ENCODE assay signal across 20 mouse cellular contexts in the genomic region with DNA sequence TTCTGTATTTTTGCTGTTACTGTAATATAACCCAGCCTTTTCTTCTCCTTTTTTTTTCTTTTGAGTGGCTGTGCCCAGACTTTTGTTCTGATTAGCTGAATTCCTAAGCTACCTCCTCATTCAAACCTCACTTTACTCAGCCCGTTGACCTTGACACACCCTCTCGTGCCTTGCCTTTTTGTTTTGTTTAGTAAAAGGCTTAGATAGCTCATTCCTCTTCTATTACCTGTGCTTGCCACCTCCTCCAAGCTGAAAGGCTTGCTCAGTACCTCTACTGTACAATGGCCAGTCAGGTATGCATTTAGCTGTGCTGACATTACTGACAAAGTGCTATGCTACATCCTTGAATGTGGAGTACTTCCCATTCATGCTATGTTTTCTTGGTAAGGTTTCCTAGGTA.
A peak's percentile ranks its signal among the peaks of the same experiment; 100 is the strongest.
DNase-seq lines count a peak whose midpoint lies in the region; ATAC-seq and TF ChIP-seq lines count a peak whose summit lies in the region.
"Had no signal": no experiment of that assay in that cellular context is flagged by ENCODE, and none has a peak within 500 bp of the region (broad histone marks: within the 10 kb centered on the region; RNA-seq: fewer than 3 reads in every experiment).

No protein-coding gene starts in this region.

- H3K27ac ChIP-seq in lung, embryonic 14.5 days (ENCODE audit: low read depth): no peak overlapping the region
- no peak overlapping the region for H3K27ac ChIP-seq in intestine, embryonic 15.5 days
- H3K27ac ChIP-seq: embryonic facial prominence, embryonic 12.5 days; forebrain, embryonic 13.5 days; hindbrain, embryonic 10.5 days; hindbrain, embryonic 14.5 days had no signal

- no peaks in the 10 kb centered on the region for H3K4me1 ChIP-seq in lung, embryonic 14.5 days (ENCODE audit: insufficient read depth)
- H3K4me1 ChIP-seq in intestine, embryonic 15.5 days (replicated peaks): no peaks in the 10 kb centered on the region
- H3K4me1 ChIP-seq: embryonic facial prominence, embryonic 12.5 days; heart, embryonic 12.5 days; hindbrain, embryonic 10.5 days had no signal

- WGBS in lung, embryonic 14.5 days: 55% methylated on average over 2 of the region's 2 CpGs
- 41% methylated on average over 2 of the region's 2 CpGs for WGBS in intestine, embryonic 15.5 days

- intact Hi-C loops in gastrocnemius, postnatal 14 days (cut with DNase I; ENCODE audit: low total_unique reads): no loop called here
- intact Hi-C loops in left cerebral cortex, postnatal 4 days (cut with DNase I): no loop called here

- no peaks in the 10 kb centered on the region for H3K36me3 ChIP-seq in lung, embryonic 14.5 days (ENCODE audit: insufficient read depth)
- no peaks in the 10 kb centered on the region for H3K36me3 ChIP-seq in intestine, embryonic 15.5 days
- H3K36me3 ChIP-seq: embryonic facial prominence, embryonic 12.5 days; heart, embryonic 12.5 days; hindbrain, embryonic 10.5 days had no signal

- 0 out of 2 replicates have a peak, but pooled peaks have one; percentile 49 for ATAC-seq in lung, embryonic 14.5 days (ENCODE audit: insufficient read depth)
- no peak for ATAC-seq in intestine, embryonic 15.5 days
- ATAC-seq: forebrain, embryonic 13.5 days; forebrain, postnatal 0 days had no signal

- no peak for TF ChIP-seq CTCF in lung, embryonic 14.5 days (IDR thresholded peaks at IDR 0.05; ENCODE audit: low read depth)

- no peaks in the 10 kb centered on the region for H3K9me3 ChIP-seq in lung, embryonic 14.5 days (ENCODE audit: low read depth, low read length)
- H3K9me3 ChIP-seq in intestine, embryonic 15.5 days: no peaks in the 10 kb centered on the region
- H3K9me3 ChIP-seq: embryonic facial prominence, embryonic 12.5 days; forebrain, embryonic 13.5 days; heart, embryonic 12.5 days; hindbrain, embryonic 10.5 days had no signal

- H3K27me3 ChIP-seq in lung, embryonic 14.5 days (ENCODE audit: insufficient read depth, low read length): no peaks in the 10 kb centered on the region
- H3K27me3 ChIP-seq in intestine, embryonic 15.5 days (replicated peaks): no peaks in the 10 kb centered on the region
- H3K27me3 ChIP-seq: CH12.LX; embryonic facial prominence, embryonic 12.5 days; forebrain, embryonic 13.5 days; heart, embryonic 12.5 days had no signal

- no peak overlapping the region for H3K4me2 ChIP-seq in lung, embryonic 14.5 days
- no peak overlapping the region for H3K4me2 ChIP-seq in intestine, embryonic 15.5 days (replicated peaks)
- H3K4me2 ChIP-seq: embryonic facial prominence, embryonic 12.5 days; forebrain, embryonic 13.5 days; heart, embryonic 12.5 days; hindbrain, embryonic 14.5 days had no signal

- DNase-seq in lung, embryonic 14.5 days: peak; percentile 14
- DNase-seq in lung, postnatal 4 days: no peak
- DNase-seq in ES-CJ7 (ENCODE audit: low read depth, low spot score) (peak; percentile 90), ZHBTc4 (ENCODE audit: low read depth, low spot score) (peak; percentile 92)
- no peak for DNase-seq in gastrocnemius, postnatal 14 days
- no peak for DNase-seq in left cerebral cortex, postnatal 4 days
- DNase-seq: adrenal gland, adult 8-10 months; adrenal gland, postnatal 36 days; cerebellum, adult 8-10 months; cerebellum, postnatal 14 days; embryo, embryonic 11 days; forebrain, postnatal 0 days; gastrocnemius, postnatal 25 days had no signal

- no peak overlapping the region for H3K9ac ChIP-seq in lung, embryonic 14.5 days
- H3K9ac ChIP-seq in intestine, embryonic 15.5 days: no peak overlapping the region
- H3K9ac ChIP-seq: embryonic facial prominence, embryonic 12.5 days; forebrain, embryonic 13.5 days; forebrain, postnatal 0 days; heart, embryonic 12.5 days; hindbrain, embryonic 14.5 days had no signal

- no peak overlapping the region for H3K4me3 ChIP-seq in lung, embryonic 14.5 days (ENCODE audit: low read depth, low read length)
- H3K4me3 ChIP-seq in intestine, embryonic 15.5 days (replicated peaks): no peak overlapping the region
- H3K4me3 ChIP-seq: embryonic facial prominence, embryonic 12.5 days; forebrain, embryonic 13.5 days; heart, embryonic 12.5 days; hindbrain, embryonic 10.5 days had no signal

Comparison
In these comparisons a context has a peak if more than half of its experiments do, and no peak if none do; other contexts are left out.
1. DNase-seq: peak in lung, embryonic 14.5 days (single experiment), ES-CJ7 (single experiment) and ZHBTc4 (single experiment); none in lung, postnatal 4 days (0 of 2), gastrocnemius, postnatal 14 days (single experiment) and left cerebral cortex, postnatal 4 days (single experiment).